ENCODE assay signal across 19 mouse cellular contexts in the genomic region with DNA sequence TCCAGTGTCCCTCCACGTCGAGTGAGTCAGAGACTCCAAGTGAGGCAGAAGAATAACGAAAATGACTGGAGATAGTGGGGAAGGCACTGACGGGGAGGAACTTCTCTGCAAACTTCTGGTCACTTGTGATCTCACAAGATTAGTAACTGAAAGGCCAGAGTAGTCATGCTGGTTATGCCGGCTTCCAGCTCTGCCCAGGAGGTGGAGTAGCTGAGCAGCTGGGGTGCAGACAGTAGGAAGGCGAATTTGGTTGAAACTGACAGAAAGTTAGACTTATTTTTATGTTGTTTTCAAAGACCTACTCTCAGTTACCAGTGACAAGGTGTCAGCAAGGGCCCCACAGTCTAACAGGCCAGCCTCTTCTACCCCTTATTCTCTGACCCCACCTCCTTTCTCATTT.
DNase-seq lines count a peak whose midpoint lies in the region; ATAC-seq and TF ChIP-seq lines count a peak whose summit lies in the region.
"Had no signal": no experiment of that assay in that cellular context is flagged by ENCODE, and none has a peak within 500 bp of the region (broad histone marks: within the 10 kb centered on the region; RNA-seq: fewer than 3 reads in every experiment).

No protein-coding gene starts in this region.

- no peak overlapping the region for H3K9ac ChIP-seq in ES-Bruce4 (ENCODE audit: low read depth, poor library complexity, severe bottlenecking)
- no peak overlapping the region for H3K9ac ChIP-seq in midbrain, embryonic 16.5 days (ENCODE audit: low read depth, low read length)
- H3K9ac ChIP-seq: embryonic facial prominence, embryonic 15.5 days; hindbrain, embryonic 15.5 days; liver, embryonic 13.5 days; stomach, embryonic 15.5 days had no signal

- intact Hi-C loops in left cerebral cortex, adult 2 months (cut with DNase I) = no loop called here
- intact Hi-C loops in left cerebral cortex, postnatal 25 days (cut with DNase I) = no loop called here

- TF ChIP-seq CTCF in left cerebral cortex, adult 2 months (IDR thresholded peaks at IDR 0.05) = peak; percentile 30
- peak; percentile 11 for TF ChIP-seq CTCF in ES-Bruce4 (IDR thresholded peaks at IDR 0.05; ENCODE audit: low read depth, low read length)

- no peaks in the 10 kb centered on the region; the same call in 1 of the 2 replicates for H3K27me3 ChIP-seq in ES-Bruce4 (ENCODE audit: control insufficient read depth, insufficient read depth, low read length, poor library complexity, severe bottlenecking)
- no peaks in the 10 kb centered on the region for H3K27me3 ChIP-seq in midbrain, embryonic 16.5 days (ENCODE audit: control insufficient read depth, insufficient read depth, low read depth, low read length)
- H3K27me3 ChIP-seq: embryonic facial prominence, embryonic 15.5 days; hindbrain, embryonic 15.5 days; liver, embryonic 13.5 days; stomach, embryonic 15.5 days had no signal

- peak; percentile 18 for DNase-seq in heart, postnatal 4 days
- no peak for DNase-seq in heart, adult 11 months
- no peak for DNase-seq in left cerebral cortex, adult 2 months (ENCODE audit: extremely low spot score in 1 of 2, low spot score in 2 of 2)
- no peak for DNase-seq in left cerebral cortex, postnatal 25 days (ENCODE audit: low spot score in 2 of 2)
- peak; percentile 2 for DNase-seq in adipocyte (ENCODE audit: low spot score)
- no peak for DNase-seq in gastrocnemius, adult 18-20 months (ENCODE audit: low spot score)
- DNase-seq: cerebellum, adult 11 months; liver, embryonic 13.5 days; lung, postnatal 36 days; right cerebral cortex, adult 18-20 months; spleen, adult 18-20 months; thymus, postnatal 25 days had no signal

- H3K9me3 ChIP-seq in ES-Bruce4 (replicated peaks; ENCODE audit: control insufficient read depth, insufficient read depth, low read length, poor library complexity, severe bottlenecking) = no peaks in the 10 kb centered on the region
- no peaks in the 10 kb centered on the region for H3K9me3 ChIP-seq in midbrain, embryonic 16.5 days (replicated peaks; ENCODE audit: control insufficient read depth, low read length, poor library complexity, severe bottlenecking)
- H3K9me3 ChIP-seq: embryonic facial prominence, embryonic 15.5 days; hindbrain, embryonic 15.5 days; limb, embryonic 10.5 days; liver, embryonic 13.5 days; midbrain, embryonic 10.5 days; stomach, embryonic 15.5 days had no signal

- TF ChIP-seq POLR2A in ES-Bruce4 (IDR thresholded peaks at IDR 0.05; ENCODE audit: insufficient read depth, low read length) = no peak

- WGBS in midbrain, embryonic 16.5 days = 80% methylated on average over 6 of the region's 6 CpGs

- no peak overlapping the region for H3K27ac ChIP-seq in left cerebral cortex, adult 2 months
- no peak overlapping the region for H3K27ac ChIP-seq in ES-Bruce4 (ENCODE audit: insufficient read depth, low read length)
- no peak overlapping the region for H3K27ac ChIP-seq in midbrain, embryonic 16.5 days (ENCODE audit: low read length)
- H3K27ac ChIP-seq: embryonic facial prominence, embryonic 15.5 days; hindbrain, embryonic 15.5 days; limb, embryonic 10.5 days; liver, embryonic 13.5 days; midbrain, embryonic 10.5 days; stomach, embryonic 15.5 days had no signal

- no peaks in the 10 kb centered on the region for H3K4me1 ChIP-seq in ES-Bruce4 (ENCODE audit: control insufficient read depth, insufficient read depth, low read length)
- no peaks in the 10 kb centered on the region for H3K4me1 ChIP-seq in midbrain, embryonic 16.5 days (ENCODE audit: control insufficient read depth, insufficient read depth, low read length)
- H3K4me1 ChIP-seq: embryonic facial prominence, embryonic 15.5 days; hindbrain, embryonic 15.5 days; limb, embryonic 10.5 days; liver, embryonic 13.5 days; midbrain, embryonic 10.5 days; stomach, embryonic 15.5 days had no signal

- H3K4me3 ChIP-seq in left cerebral cortex, adult 2 months = no peak overlapping the region
- H3K4me3 ChIP-seq in ES-Bruce4 (ENCODE audit: low read depth, low read length) = no peak overlapping the region
- H3K4me3 ChIP-seq in midbrain, embryonic 16.5 days (ENCODE audit: low read depth, low read length) = no peak overlapping the region
- H3K4me3 ChIP-seq: embryonic facial prominence, embryonic 15.5 days; hindbrain, embryonic 15.5 days; limb, embryonic 10.5 days; liver, embryonic 13.5 days; midbrain, embryonic 10.5 days; stomach, embryonic 15.5 days had no signal

- no peaks in the 10 kb centered on the region for H3K36me3 ChIP-seq in ES-Bruce4 (ENCODE audit: control insufficient read depth, insufficient read depth, low read length, poor library complexity, severe bottlenecking)
- H3K36me3 ChIP-seq in midbrain, embryonic 16.5 days (ENCODE audit: control insufficient read depth, insufficient read depth, low read length) = no peaks in the 10 kb centered on the region
- H3K36me3 ChIP-seq: embryonic facial prominence, embryonic 15.5 days; hindbrain, embryonic 15.5 days; limb, embryonic 10.5 days; liver, embryonic 13.5 days; midbrain, embryonic 10.5 days; stomach, embryonic 15.5 days had no signal

- no peak for ATAC-seq in midbrain, embryonic 16.5 days

- TF ChIP-seq EP300 in ES-Bruce4 (IDR thresholded peaks at IDR 0.05; ENCODE audit: insufficient read depth, low read depth, low read length) = no peak

- no peak overlapping the region for H3K4me2 ChIP-seq in midbrain, embryonic 16.5 days (ENCODE audit: low read length)
- H3K4me2 ChIP-seq: embryonic facial prominence, embryonic 15.5 days; hindbrain, embryonic 15.5 days; liver, embryonic 13.5 days; stomach, embryonic 15.5 days had no signal

Comparison
In these comparisons a context has a peak if more than half of its experiments do, and no peak if none do; other contexts are left out.
1. DNase-seq: peak in heart, postnatal 4 days (single experiment) and adipocyte (single experiment); none in heart, adult 11 months (single experiment), left cerebral cortex, adult 2 months (0 of 2), left cerebral cortex, postnatal 25 days (0 of 2) and gastrocnemius, adult 18-20 months (single experiment).